Mouse (Mus musculus) neural tube, embryonic 11.5 days (tissue): ENCODE measurements at regions not wholly inside any gene's neighbourhood (a gene's known extent, or its start where the extent isn't known, plus 50 kb on each side); places are given as distances from the start of the nearest gene placed in this dataset.

Experiments
- ATAC-seq: fragments of 200-750 bp; cut with Nextera tagmentation; 2 replicates; pipeline ENCODE4 v1.8.0; 2017; ENCODE audit warnings: moderate number of reproducible peaks, mild to moderate bottlenecking, moderate TSS enrichment, moderate library complexity; ENCODE audit not compliant: insufficient read depth, low FRiP score, low TSS enrichment
- DNase-seq: peaks from one replicate; pipeline ENCODE4 v3.0.0-alpha.2; 2015; ENCODE audit warnings: low spot score
- H3K27ac ChIP-seq: fragments of 300-500 bp; sonication (generic); 2 replicates; pipeline ENCODE4 v1.5.1; 2014; ENCODE audit warnings: low read depth, mild to moderate bottlenecking, low read length
- H3K27me3 ChIP-seq: fragments of 300-500 bp; sonication (generic); 2 replicates; pipeline ENCODE4 v1.6.1; 2014; ENCODE audit warnings: mild to moderate bottlenecking, low read length, mixed read lengths; ENCODE audit not compliant: control insufficient read depth, insufficient read depth
- H3K36me3 ChIP-seq: fragments of 300-500 bp; sonication (generic); 2 replicates; pipeline ENCODE4 v1.6.1; 2014; ENCODE audit warnings: mild to moderate bottlenecking, low read length, moderate library complexity, mixed read lengths; ENCODE audit not compliant: control insufficient read depth, insufficient read depth
- H3K4me1 ChIP-seq: fragments of 300-500 bp; sonication (generic); 2 replicates; pipeline ENCODE4 v1.6.1; 2014; ENCODE audit warnings: low read length, mixed read lengths; ENCODE audit not compliant: control insufficient read depth, insufficient read depth
- H3K4me2 ChIP-seq: fragments of 300-500 bp; sonication (generic); 2 replicates; pipeline ENCODE4 v1.6.1; 2014; ENCODE audit warnings: low read depth, mild to moderate bottlenecking, moderate library complexity
- H3K4me3 ChIP-seq: fragments of 300-500 bp; sonication (generic); 2 replicates; pipeline ENCODE4 v1.5.1; 2014; ENCODE audit warnings: low read depth, low read length
- H3K9ac ChIP-seq: fragments of 300-500 bp; sonication (generic); 2 replicates; pipeline ENCODE4 v1.6.1; 2014; ENCODE audit warnings: mild to moderate bottlenecking, low read length
- H3K9me3 ChIP-seq: fragments of 300-500 bp; sonication (generic); 2 replicates; pipeline ENCODE4 v1.6.1; 2016; ENCODE audit warnings: low read length; ENCODE audit not compliant: control insufficient read depth
- WGBS: fragments of 180-500 bp; shearing (Covaris S2); extraction: QIAGEN DNeasy Blood & Tissue Kit; methylation state at CpG from one replicate; pipeline ENCODE4 v1.1.7; 2014; 5-methylcytosine and 5-hydroxymethylcytosine counted together

- DNase-seq (no peak), ATAC-seq (no peak)
- no peak overlapping the region for H3K4me2 ChIP-seq
- H3K4me1 ChIP-seq, result no peaks in the 10 kb centered on the region
- WGBS, result 86% methylated on average over 5 of the region's 5 CpGs
- no peak overlapping the region for H3K4me3 ChIP-seq
- no peaks in the 10 kb centered on the region for H3K36me3 ChIP-seq
- no peak overlapping the region for H3K27ac ChIP-seq
- H3K27me3 ChIP-seq, result no peaks in the 10 kb centered on the region
- H3K9me3 ChIP-seq, result no peaks in the 10 kb centered on the region
- no peak overlapping the region for H3K9ac ChIP-seq
Observed at GRCm38 (mm10) chr1:43367151-43367895, 77.1 kb upstream of the Nck2 start.

GRCm38 (mm10) chr1:43371863-43372262 lies 72.5 kb upstream of the Nck2 start:
- ATAC-seq (no peak), DNase-seq (no peak)
- H3K27me3 ChIP-seq, result no peaks in the 10 kb centered on the region
- WGBS, result 85% methylated on average over 1 of the region's 1 CpGs
- no peak overlapping the region for H3K27ac ChIP-seq
- no peak overlapping the region for H3K4me2 ChIP-seq
- no peaks in the 10 kb centered on the region for H3K36me3 ChIP-seq
- H3K9me3 ChIP-seq, result no peaks in the 10 kb centered on the region
- no peak overlapping the region for H3K9ac ChIP-seq
- H3K4me3 ChIP-seq, result no peak overlapping the region
- H3K4me1 ChIP-seq, result no peaks in the 10 kb centered on the region

- H3K4me1 ChIP-seq, result no peaks in the 10 kb centered on the region
- DNase-seq (no peak), ATAC-seq (no peak)
- 69% methylated on average over 5 of the region's 5 CpGs for WGBS
- H3K4me2 ChIP-seq, result no peak overlapping the region
- H3K27me3 ChIP-seq, result no peaks in the 10 kb centered on the region
- H3K36me3 ChIP-seq, result no peaks in the 10 kb centered on the region
- no peak overlapping the region for H3K9ac ChIP-seq
- no peak overlapping the region for H3K27ac ChIP-seq
- H3K9me3 ChIP-seq, result no peaks in the 10 kb centered on the region
- H3K4me3 ChIP-seq, result no peak overlapping the region
Observed at GRCm38 (mm10) chr1:43374946-43375345, 69.4 kb upstream of the Nck2 start.

GRCm38 (mm10) chr1:43375851-43376250 lies 68.5 kb upstream of the Nck2 start:
- ATAC-seq (no peak), DNase-seq (no peak)
- no peaks in the 10 kb centered on the region for H3K27me3 ChIP-seq
- no peak overlapping the region for H3K4me3 ChIP-seq
- no peaks in the 10 kb centered on the region for H3K9me3 ChIP-seq
- H3K27ac ChIP-seq, result no peak overlapping the region
- no peaks in the 10 kb centered on the region for H3K4me1 ChIP-seq
- H3K36me3 ChIP-seq, result no peaks in the 10 kb centered on the region
- WGBS, result 96% methylated on average over 4 of the region's 4 CpGs
- no peak overlapping the region for H3K9ac ChIP-seq
- no peak overlapping the region for H3K4me2 ChIP-seq

GRCm38 (mm10) chr1:43377491-43378263 lies 66.7 kb upstream of the Nck2 start:
- 95% methylated on average over 4 of the region's 4 CpGs for WGBS
- Histone ChIP-seq H3K27ac (no peak overlapping the region), H3K4me3 (no peak overlapping the region), H3K36me3 (no peaks in the 10 kb centered on the region), H3K4me2 (no peak overlapping the region), H3K9ac (no peak overlapping the region), H3K4me1 (no peaks in the 10 kb centered on the region), H3K27me3 (no peaks in the 10 kb centered on the region), H3K9me3 (no peaks in the 10 kb centered on the region)
- DNase-seq, result no peak
- ATAC-seq, result no peak

GRCm38 (mm10) chr1:43385008-43385407 lies 59.4 kb upstream of the Nck2 start:
- Histone ChIP-seq H3K27me3 (no peaks in the 10 kb centered on the region), H3K4me3 (no peak overlapping the region), H3K27ac (no peak overlapping the region), H3K4me2 (no peak overlapping the region), H3K9me3 (no peaks in the 10 kb centered on the region), H3K4me1 (no peaks in the 10 kb centered on the region), H3K36me3 (no peaks in the 10 kb centered on the region), H3K9ac (no peak overlapping the region)
- DNase-seq (no peak), ATAC-seq (no peak)

GRCm38 (mm10) chr1:43394035-43394434 lies 50.3 kb upstream of the Nck2 start:
- Histone ChIP-seq H3K9me3 (no peaks in the 10 kb centered on the region), H3K36me3 (no peaks in the 10 kb centered on the region), H3K27ac (no peak overlapping the region), H3K4me3 (no peak overlapping the region), H3K27me3 (no peaks in the 10 kb centered on the region), H3K4me1 (peaks cover 4% of the 10 kb centered on the region; the same call in 1 of the 2 replicates), H3K4me2 (no peak overlapping the region), H3K9ac (no peak overlapping the region)
- WGBS, result 89% methylated on average over 2 of the region's 2 CpGs
- DNase-seq, result no peak
- ATAC-seq, result no peak
